Mouse (Mus musculus): ENCODE data around the gene Uvrag.

GRCm38 (mm10) chr7:99158904-99159303 lies 18.0 kb upstream of the Uvrag start:
- no peak for TF ChIP-seq CTCF (IDR thresholded peaks at IDR 0.05; ENCODE audit: borderline replicate concordance, insufficient read depth, low read length)
- TF ChIP-seq POLR2A (IDR thresholded peaks at IDR 0.05; ENCODE audit: low read depth, low read length), result no peak
